Mouse (Mus musculus) lung, postnatal 0 days (tissue): Measurements from ENCODE around the gene Lrrc51. TPM values are rescaled to one million over a fixed set of nuclear protein-coding genes. Genes with fewer than 3 reads are reported as not detected.

ENCODE experiments used
- ATAC-seq: fragments of 200-750 bp; cut with Nextera tagmentation; 2 replicates; pipeline ENCODE4 v1.8.0; 2017; ENCODE audit warnings: moderate library complexity
- DNase-seq: peaks from one replicate; pipeline ENCODE4 v3.0.0-alpha.2; 2016; ENCODE audit warnings: low spot score
- H3K27ac ChIP-seq: fragments of 300-500 bp; sonication (generic); 2 replicates; pipeline ENCODE4 v1.5.1; 2014; ENCODE audit warnings: antibody characterized with exemption, mild to moderate bottlenecking, low read length, mixed read lengths
- H3K27me3 ChIP-seq: fragments of 300-500 bp; sonication (generic); replicated peaks from 2 replicates; pipeline ENCODE4 v1.6.1; 2014; ENCODE audit warnings: low read length, mixed read lengths; ENCODE audit not compliant: insufficient read depth
- H3K36me3 ChIP-seq: fragments of 300-500 bp; sonication (generic); 2 replicates; pipeline ENCODE4 v1.6.1; 2014; ENCODE audit warnings: low read length, mixed read lengths; ENCODE audit not compliant: insufficient read depth
- H3K4me1 ChIP-seq: fragments of 300-500 bp; sonication (generic); 2 replicates; pipeline ENCODE4 v1.6.1; 2014; ENCODE audit warnings: antibody characterized with exemption, low read depth, low read length, mixed read lengths; ENCODE audit not compliant: insufficient read depth
- H3K4me2 ChIP-seq: fragments of 300-500 bp; sonication (generic); replicated peaks from 2 replicates; pipeline ENCODE4 v1.6.1; 2014; ENCODE audit warnings: low read depth, mild to moderate bottlenecking, low read length, moderate library complexity, mixed read lengths
- H3K4me3 ChIP-seq: fragments of 300-500 bp; sonication (generic); 2 replicates; pipeline ENCODE4 v1.5.1; 2014; ENCODE audit warnings: low read depth, low read length
- H3K9ac ChIP-seq: fragments of 300-500 bp; sonication (generic); replicated peaks from 2 replicates; pipeline ENCODE4 v1.6.1; 2014; ENCODE audit warnings: low read depth, mild to moderate bottlenecking
- H3K9me3 ChIP-seq: fragments of 300-500 bp; sonication (generic); 2 replicates; pipeline ENCODE4 v1.6.1; 2016; ENCODE audit warnings: low read length, mixed read lengths
- CTCF ChIP-seq: IDR thresholded peaks from 2 replicates; pipeline ENCODE4 v1.5.1; 2016; ENCODE audit warnings: antibody characterized with exemption, mild to moderate bottlenecking
- EP300 ChIP-seq: IDR thresholded peaks from 2 replicates; pipeline ENCODE4 v1.6.1; 2016; ENCODE audit warnings: antibody characterized with exemption, mild to moderate bottlenecking, control low read depth
- WGBS: fragments of 180-500 bp; shearing (Covaris S2); extraction: QIAGEN DNeasy Blood & Tissue Kit; methylation state at CpG from one replicate; pipeline ENCODE4 v1.1.7; 2014; 5-methylcytosine and 5-hydroxymethylcytosine counted together
- polyA plus RNA-seq: library from polyadenylated mRNA; unstranded; fragments of >200 nt; fragmentation: Nextera tagmentation; extraction: Ambion mirVana; gene quantifications from 2 replicates; pipeline ENCODE4 v1.2.1, GENCODE M21; 2015

Lrrc51 gene
- polyA plus RNA-seq: 41.5 and 46.1 TPM in 2 replicates

DNA sequence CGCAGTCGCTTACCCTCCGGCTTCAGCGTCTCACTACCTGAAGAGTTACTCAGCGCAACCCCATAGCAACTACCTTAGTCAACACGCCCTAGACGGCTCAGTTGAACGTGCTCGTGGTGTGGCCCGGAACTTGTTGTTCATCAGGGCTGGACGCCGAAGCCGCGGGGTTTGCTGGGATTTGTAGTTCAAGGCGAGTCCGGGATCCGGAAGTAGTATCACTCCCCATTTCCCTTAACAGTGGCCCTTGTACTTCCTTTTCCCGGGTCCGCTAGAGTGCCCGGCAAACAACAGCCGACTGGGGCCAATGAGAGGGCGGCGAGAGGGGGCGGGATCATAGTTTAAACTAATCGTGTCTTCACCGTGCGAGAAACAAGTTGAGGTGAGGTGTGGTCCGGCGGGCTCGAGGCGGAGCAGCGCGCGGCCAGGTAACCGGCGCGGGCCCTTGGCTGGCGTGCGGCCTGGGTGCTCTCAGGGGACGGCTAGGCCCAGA is at the start of gene Lrrc51, which contains the start of gene Numa1:
TSS of gene Lrrc51 (minus strand) at position 145 of the 490 bp plus-strand sequence.
TSS of gene Numa1 (plus strand) at position 361 of the 490 bp plus-strand sequence.
- no peaks in the 10 kb centered on the region for H3K36me3 ChIP-seq
- peak within 1 kb of the TSS; percentile 69 for H3K4me3 ChIP-seq
- no peaks in the 10 kb centered on the region for H3K9me3 ChIP-seq
- peak; percentile 98 for ATAC-seq
- no peaks in the 10 kb centered on the region for H3K27me3 ChIP-seq
- H3K27ac ChIP-seq: peak within 1 kb of the TSS; percentile 86
- peak within 1 kb of the TSS; percentile 77 for H3K4me2 ChIP-seq
- no peaks in the 10 kb centered on the region; the same call in 1 of the 2 replicates for H3K4me1 ChIP-seq
- peak; percentile 99 for DNase-seq
- peak within 1 kb of the TSS; percentile 67 for H3K9ac ChIP-seq
- WGBS: 2% methylated on average over 40 of the region's 40 CpGs
- TF ChIP-seq CTCF: no peak
- peak; percentile 4 for TF ChIP-seq EP300

DNA sequence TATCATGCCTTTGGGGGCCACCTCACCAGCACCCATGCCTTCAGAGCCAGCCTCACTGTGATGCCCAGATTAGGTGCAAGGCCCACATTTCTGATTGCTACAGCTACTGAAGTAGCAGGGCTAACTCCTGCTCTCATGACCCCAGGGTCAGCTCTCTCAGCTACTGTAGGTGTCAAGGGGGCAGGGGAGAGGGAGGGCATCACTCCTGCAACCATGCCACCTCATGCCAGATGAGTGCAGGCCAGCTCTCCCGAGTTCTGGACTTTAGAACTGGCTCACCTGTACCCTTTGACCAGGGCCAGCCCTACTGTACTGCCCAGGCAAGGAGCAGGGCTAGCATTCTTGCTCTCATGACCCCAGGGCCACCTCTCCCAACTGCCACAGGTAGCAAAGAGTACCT is 49.0 kb upstream of the Lrrc51 start:
- 93% methylated on average over 1 of the region's 1 CpGs for WGBS
- no peaks in the 10 kb centered on the region for H3K36me3 ChIP-seq
- ATAC-seq: no peak

DNA sequence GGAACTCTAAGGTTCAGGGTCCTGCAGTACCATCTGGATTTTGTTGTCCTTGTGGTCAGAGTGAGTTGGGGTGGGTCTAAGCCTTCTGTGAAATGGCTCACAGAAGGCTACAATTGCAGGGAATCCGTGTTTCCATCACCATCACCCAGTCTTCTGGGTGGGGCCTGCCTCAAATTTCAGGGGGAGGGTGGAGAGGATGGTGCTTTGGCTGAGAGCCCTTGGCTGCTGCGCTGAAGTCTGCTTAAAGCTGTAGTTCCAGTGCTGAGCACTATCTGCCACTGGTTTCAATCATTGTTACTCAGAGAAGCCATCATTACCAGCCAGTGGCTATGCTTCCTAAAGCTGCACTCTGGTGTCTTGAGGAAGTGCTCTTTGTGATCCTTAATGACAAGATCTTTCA is 40.8 kb upstream of the Lrrc51 start:
- peaks cover 20% of the 10 kb centered on the region for H3K4me1 ChIP-seq
- H3K36me3 ChIP-seq: no peaks in the 10 kb centered on the region
- no peak overlapping the region for H3K4me3 ChIP-seq
- no peaks in the 10 kb centered on the region for H3K9me3 ChIP-seq
- ATAC-seq: no peak
- no peak overlapping the region; the same call in 1 of the 2 replicates for H3K27ac ChIP-seq
- peak; percentile 60 for DNase-seq
- no peak overlapping the region for H3K9ac ChIP-seq
- TF ChIP-seq CTCF (no peak), EP300 (no peak)
- WGBS: 17% methylated on average over 2 of the region's 2 CpGs
- H3K27me3 ChIP-seq: no peaks in the 10 kb centered on the region
- H3K4me2 ChIP-seq: no peak overlapping the region

More for the DNA sequence above, 49.0 kb upstream of the Lrrc51 start:
- no peak overlapping the region for H3K4me3 ChIP-seq
- no peaks in the 10 kb centered on the region for H3K9me3 ChIP-seq
- no peak overlapping the region for H3K4me2 ChIP-seq
- no peak overlapping the region for H3K9ac ChIP-seq
- H3K27ac ChIP-seq: no peak overlapping the region
- no peaks in the 10 kb centered on the region for H3K27me3 ChIP-seq
- DNase-seq: no peak
- H3K4me1 ChIP-seq: no peaks in the 10 kb centered on the region
- no peak for TF ChIP-seq EP300
- TF ChIP-seq CTCF: no peak

DNA sequence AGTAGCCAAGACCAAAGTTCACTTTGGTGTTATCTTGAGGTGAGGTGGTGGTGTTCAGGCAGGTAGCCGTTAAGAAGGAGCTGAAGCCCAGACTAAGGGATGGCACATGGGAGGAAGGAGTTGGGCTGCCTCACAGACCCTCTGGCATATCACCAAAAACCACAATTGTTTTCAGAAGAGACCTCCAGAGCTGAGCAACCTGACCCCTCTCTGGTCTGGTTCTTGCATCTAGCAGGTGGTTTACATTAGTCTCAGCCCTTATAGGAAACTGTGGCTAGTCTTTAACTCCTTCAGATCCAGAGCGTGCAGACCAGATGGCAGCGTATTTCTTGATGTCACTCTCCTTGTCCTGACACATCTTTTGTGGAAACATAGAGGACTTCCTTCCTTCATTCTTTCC is 40.0 kb upstream of the Lrrc51 start:
- DNase-seq: peak; percentile 20
- H3K4me1 ChIP-seq: peaks cover 20% of the 10 kb centered on the region
- H3K9me3 ChIP-seq: no peaks in the 10 kb centered on the region
- no peak overlapping the region for H3K27ac ChIP-seq
- 58% methylated on average over 3 of the region's 3 CpGs for WGBS
- no peaks in the 10 kb centered on the region for H3K27me3 ChIP-seq
- no peak overlapping the region for H3K4me2 ChIP-seq
- TF ChIP-seq CTCF (no peak), EP300 (no peak)
- no peak overlapping the region for H3K9ac ChIP-seq
- ATAC-seq: no peak
- no peaks in the 10 kb centered on the region for H3K36me3 ChIP-seq
- no peak overlapping the region for H3K4me3 ChIP-seq

DNA sequence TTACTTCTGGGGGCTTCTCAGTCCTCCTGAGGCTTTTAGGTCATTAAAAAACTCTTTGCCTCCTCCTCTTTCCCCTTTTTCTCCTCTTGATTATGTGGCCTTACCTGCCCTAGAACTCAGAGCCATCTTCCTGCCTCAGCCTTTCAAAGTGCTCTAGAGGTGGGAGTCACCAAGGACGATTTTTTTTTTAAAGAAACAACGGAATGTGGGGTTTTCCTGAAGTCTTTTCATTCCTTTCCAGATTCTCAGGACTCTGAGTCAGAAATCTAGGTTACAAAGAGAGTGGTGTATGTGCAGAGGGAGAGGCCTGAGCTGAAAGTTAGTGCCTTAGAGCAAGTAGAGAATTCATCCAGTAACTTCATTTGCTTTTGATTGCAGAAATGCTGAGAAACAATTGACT is 38.0 kb upstream of the Lrrc51 start:
- H3K27ac ChIP-seq: peak overlapping the region; percentile 99
- no peaks in the 10 kb centered on the region for H3K27me3 ChIP-seq
- TF ChIP-seq EP300: no peak
- no peak for TF ChIP-seq CTCF
- ATAC-seq: no peak
- DNase-seq: no peak
- H3K4me1 ChIP-seq: peaks cover 20% of the 10 kb centered on the region
- no peaks in the 10 kb centered on the region for H3K9me3 ChIP-seq
- H3K4me3 ChIP-seq: peak overlapping the region; percentile 80
- H3K4me2 ChIP-seq: peak overlapping the region; percentile 77
- peak overlapping the region; percentile 83 for H3K9ac ChIP-seq
- H3K36me3 ChIP-seq: no peaks in the 10 kb centered on the region
- WGBS: 20% methylated on average over 2 of the region's 2 CpGs

DNA sequence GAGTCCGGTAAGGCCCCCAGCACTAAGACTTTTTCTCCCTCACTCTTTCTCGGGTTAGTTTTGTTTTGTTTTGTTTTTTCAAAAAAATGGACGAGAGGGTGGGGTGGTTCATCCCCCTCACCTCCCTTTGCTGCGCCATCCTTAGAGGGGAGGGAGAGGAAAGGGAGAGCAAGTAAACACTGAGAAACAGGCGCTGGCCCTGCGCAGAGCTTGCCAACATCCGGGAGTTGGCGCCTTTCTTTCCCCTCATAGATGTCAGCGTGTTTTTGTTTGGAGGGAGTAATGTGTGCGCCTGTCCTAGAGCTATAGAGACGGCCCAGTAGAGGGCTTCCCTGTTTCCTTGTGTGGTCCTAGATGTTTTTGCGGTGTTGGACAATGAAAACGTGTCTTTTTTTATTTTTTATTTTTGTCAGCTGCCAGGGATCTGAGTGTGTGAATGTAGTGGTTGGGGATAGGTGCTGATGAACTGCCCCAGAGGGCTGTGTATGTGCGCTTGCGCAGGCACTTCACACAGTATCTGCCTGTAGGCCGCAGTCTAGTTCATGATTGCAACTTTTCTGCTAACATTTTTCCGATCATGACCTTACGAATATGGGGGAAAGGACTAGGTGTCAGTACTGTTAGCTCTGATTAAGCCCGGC is 37.2 kb upstream of the Lrrc51 start:
- Histone ChIP-seq H3K4me1 (peaks cover 20% of the 10 kb centered on the region), H3K4me2 (peak overlapping the region; percentile 77), H3K9me3 (no peaks in the 10 kb centered on the region), H3K27ac (peak overlapping the region; percentile 99), H3K4me3 (peak overlapping the region; percentile 80), H3K36me3 (no peaks in the 10 kb centered on the region), H3K27me3 (no peaks in the 10 kb centered on the region), H3K9ac (peak overlapping the region; percentile 83)
- DNase-seq (peak; percentile 95), ATAC-seq (peak; percentile 84)
- 2% methylated on average over 19 of the region's 19 CpGs for WGBS
- TF ChIP-seq CTCF (peak; percentile 10; the same call in 1 of the 2 replicates), EP300 (peak; percentile 85)
